Mouse (Mus musculus): ENCODE results near the gene Sema4a. TPM values are rescaled to one million over a fixed set of nuclear protein-coding genes. Genes with fewer than 3 reads are reported as not detected.

The Sema4a gene
- polyA plus RNA-seq, 1 experiment from 2014 or later: 1.7 TPM

GRCm38 (mm10) chr3:88424605-88425329 is 36.2 kb downstream of the Sema4a start, which contains the start of gene Slc25a44:
Gene Slc25a44 (minus strand): TSS chr3:88425139.
- Histone ChIP-seq H3K9ac (peak within 1 kb of the TSS; percentile 87), H3K27ac (replicated peaks) (no peak within 1 kb of the TSS), H3K4me3 (peak within 1 kb of the TSS; percentile 75), H3K4me1 (peaks cover 23% of the 10 kb centered on the region), H3K36me3 (peaks cover 16% of the 10 kb centered on the region), H3K9me3 (no peaks in the 10 kb centered on the region), H3K4me2 (peak within 1 kb of the TSS; percentile 94), H3K27me3 (replicated peaks) (no peaks in the 10 kb centered on the region)
- WGBS: 2% methylated on average over 35 of the region's 35 CpGs
- ATAC-seq (ENCODE audit: extremely low read depth, insufficient number of reproducible peaks, low FRiP score, low TSS enrichment): peak; percentile 99

GRCm38 (mm10) chr3:88422020-88422720 is 38.8 kb downstream of the Sema4a start:
- Histone ChIP-seq H3K9me3 (no peaks in the 10 kb centered on the region), H3K27me3 (replicated peaks) (no peaks in the 10 kb centered on the region), H3K36me3 (peaks cover 42% of the 10 kb centered on the region), H3K4me2 (no peak overlapping the region), H3K4me1 (peaks cover 23% of the 10 kb centered on the region), H3K4me3 (no peak overlapping the region), H3K9ac (peak overlapping the region; percentile 50; the same call in 1 of the 2 replicates), H3K27ac (replicated peaks) (no peak overlapping the region)
- no peak for ATAC-seq (ENCODE audit: extremely low read depth, insufficient number of reproducible peaks, low FRiP score, low TSS enrichment)
- WGBS: 34% methylated on average over 9 of the region's 9 CpGs

GRCm38 (mm10) chr3:88420771-88421170 is 40.2 kb downstream of the Sema4a start:
- Histone ChIP-seq H3K4me2 (no peak overlapping the region), H3K36me3 (peaks cover 56% of the 10 kb centered on the region), H3K4me1 (peaks cover 25% of the 10 kb centered on the region), H3K4me3 (no peak overlapping the region), H3K27ac (replicated peaks) (no peak overlapping the region), H3K9ac (no peak overlapping the region), H3K9me3 (no peaks in the 10 kb centered on the region), H3K27me3 (replicated peaks) (no peaks in the 10 kb centered on the region)
- ATAC-seq (ENCODE audit: extremely low read depth, insufficient number of reproducible peaks, low FRiP score, low TSS enrichment): no peak
- WGBS: 89% methylated on average over 19 of the region's 19 CpGs

- Histone ChIP-seq H3K27ac (replicated peaks) (no peak overlapping the region), H3K36me3 (peaks cover 83% of the 10 kb centered on the region), H3K9ac (0 out of 2 replicates have a peak overlapping the region, but pooled peaks have one; percentile 14), H3K4me2 (no peak overlapping the region), H3K27me3 (replicated peaks) (no peaks in the 10 kb centered on the region), H3K4me3 (no peak overlapping the region), H3K9me3 (no peaks in the 10 kb centered on the region), H3K4me1 (peaks cover 15% of the 10 kb centered on the region)
- ATAC-seq (ENCODE audit: extremely low read depth, insufficient number of reproducible peaks, low FRiP score, low TSS enrichment): no peak
- 82% methylated on average over 6 of the region's 6 CpGs for WGBS
These were observed 43.0 kb downstream of the Sema4a start for GRCm38 (mm10) chr3:88418016-88418415.

GRCm38 (mm10) chr3:88415668-88416067 is 45.3 kb downstream of the Sema4a start:
- H3K36me3 ChIP-seq: peaks cover 95% of the 10 kb centered on the region
- H3K9me3 ChIP-seq: no peaks in the 10 kb centered on the region
- 46% methylated on average over 4 of the region's 4 CpGs for WGBS
- H3K27me3 ChIP-seq (replicated peaks): no peaks in the 10 kb centered on the region
- peaks cover 13% of the 10 kb centered on the region for H3K4me1 ChIP-seq
- no peak overlapping the region for H3K4me3 ChIP-seq
- peak overlapping the region; percentile 37; the same call in 1 of the 2 replicates for H3K9ac ChIP-seq
- no peak overlapping the region for H3K27ac ChIP-seq (replicated peaks)
- ATAC-seq (ENCODE audit: extremely low read depth, insufficient number of reproducible peaks, low FRiP score, low TSS enrichment): no peak
- H3K4me2 ChIP-seq: no peak overlapping the region

- no peak overlapping the region for H3K4me2 ChIP-seq
- no peak overlapping the region for H3K4me3 ChIP-seq
- H3K9me3 ChIP-seq: no peaks in the 10 kb centered on the region
- peaks cover 68% of the 10 kb centered on the region for H3K36me3 ChIP-seq
- H3K27me3 ChIP-seq (replicated peaks): no peaks in the 10 kb centered on the region
- ATAC-seq (ENCODE audit: extremely low read depth, insufficient number of reproducible peaks, low FRiP score, low TSS enrichment): no peak
- H3K27ac ChIP-seq (replicated peaks): no peak overlapping the region
- H3K4me1 ChIP-seq: peaks cover 35% of the 10 kb centered on the region
- H3K9ac ChIP-seq: no peak overlapping the region
- 79% methylated on average over 11 of the region's 11 CpGs for WGBS
These were observed 48.3 kb downstream of the Sema4a start for GRCm38 (mm10) chr3:88412636-88413035.

GRCm38 (mm10) chr3:88411681-88412080 is 49.3 kb downstream of the Sema4a start:
- peaks cover 58% of the 10 kb centered on the region for H3K36me3 ChIP-seq
- ATAC-seq (ENCODE audit: extremely low read depth, insufficient number of reproducible peaks, low FRiP score, low TSS enrichment): no peak
- no peaks in the 10 kb centered on the region for H3K9me3 ChIP-seq
- H3K4me2 ChIP-seq: no peak overlapping the region
- H3K27me3 ChIP-seq (replicated peaks): no peaks in the 10 kb centered on the region
- H3K27ac ChIP-seq (replicated peaks): no peak overlapping the region
- 82% methylated on average over 4 of the region's 4 CpGs for WGBS
- no peak overlapping the region for H3K9ac ChIP-seq
- peaks cover 44% of the 10 kb centered on the region for H3K4me1 ChIP-seq
- no peak overlapping the region for H3K4me3 ChIP-seq

- peak overlapping the region; percentile 84 for H3K4me2 ChIP-seq
- H3K36me3 ChIP-seq: peaks cover 48% of the 10 kb centered on the region
- peak overlapping the region; percentile 69 for H3K4me3 ChIP-seq
- WGBS: 18% methylated on average over 7 of the region's 7 CpGs
- H3K9ac ChIP-seq: peak overlapping the region; percentile 91
- peak overlapping the region; percentile 99 for H3K27ac ChIP-seq (replicated peaks)
- H3K4me1 ChIP-seq: peaks cover 42% of the 10 kb centered on the region
- no peaks in the 10 kb centered on the region for H3K9me3 ChIP-seq
- no peak for ATAC-seq (ENCODE audit: extremely low read depth, insufficient number of reproducible peaks, low FRiP score, low TSS enrichment)
- H3K27me3 ChIP-seq (replicated peaks): no peaks in the 10 kb centered on the region
These were observed 50.3 kb downstream of the Sema4a start for GRCm38 (mm10) chr3:88410645-88411031.

- Histone ChIP-seq H3K4me1 (peaks cover 39% of the 10 kb centered on the region), H3K36me3 (peaks cover 41% of the 10 kb centered on the region), H3K4me3 (peak within 1 kb of the TSS; percentile 69), H3K4me2 (peak within 1 kb of the TSS; percentile 84), H3K27me3 (replicated peaks) (no peaks in the 10 kb centered on the region), H3K27ac (replicated peaks) (peak within 1 kb of the TSS; percentile 99), H3K9me3 (no peaks in the 10 kb centered on the region), H3K9ac (peak within 1 kb of the TSS; percentile 91)
- WGBS: under 1% methylated on average over 54 of the region's 54 CpGs
- ATAC-seq (ENCODE audit: extremely low read depth, insufficient number of reproducible peaks, low FRiP score, low TSS enrichment): peak; percentile 87
These were observed 51.0 kb downstream of the Sema4a start, which contains the start of gene Pmf1 for GRCm38 (mm10) chr3:88409741-88410644. Gene Pmf1 (minus strand): TSS chr3:88410331.

GRCm38 (mm10) chr3:88408953-88409352 is 52.0 kb downstream of the Sema4a start:
- peaks cover 35% of the 10 kb centered on the region for H3K36me3 ChIP-seq
- H3K9me3 ChIP-seq: no peaks in the 10 kb centered on the region
- no peaks in the 10 kb centered on the region for H3K27me3 ChIP-seq (replicated peaks)
- H3K9ac ChIP-seq: peak overlapping the region; percentile 91
- peak overlapping the region; percentile 99 for H3K27ac ChIP-seq (replicated peaks)
- H3K4me2 ChIP-seq: peak overlapping the region; percentile 84
- peak overlapping the region; percentile 69 for H3K4me3 ChIP-seq
- WGBS: 49% methylated on average over 5 of the region's 5 CpGs
- peaks cover 39% of the 10 kb centered on the region for H3K4me1 ChIP-seq
- no peak for ATAC-seq (ENCODE audit: extremely low read depth, insufficient number of reproducible peaks, low FRiP score, low TSS enrichment)

- no peaks in the 10 kb centered on the region for H3K9me3 ChIP-seq
- no peak overlapping the region for H3K4me2 ChIP-seq
- no peak overlapping the region for H3K4me3 ChIP-seq
- H3K27me3 ChIP-seq (replicated peaks): no peaks in the 10 kb centered on the region
- WGBS: 57% methylated on average over 7 of the region's 7 CpGs
- H3K4me1 ChIP-seq: peaks cover 39% of the 10 kb centered on the region
- H3K9ac ChIP-seq: 0 out of 2 replicates have a peak overlapping the region, but pooled peaks have one; percentile 48
- H3K36me3 ChIP-seq: peaks cover 34% of the 10 kb centered on the region
- ATAC-seq (ENCODE audit: extremely low read depth, insufficient number of reproducible peaks, low FRiP score, low TSS enrichment): no peak
- 0 out of 2 replicates have a peak overlapping the region, but pooled peaks have one; percentile 28 for H3K27ac ChIP-seq (replicated peaks)
These were observed 53.5 kb downstream of the Sema4a start for GRCm38 (mm10) chr3:88407529-88407928.
